Mouse (Mus musculus) stomach, postnatal 0 days (tissue): ENCODE results near the gene Pdlim7.

ENCODE experiments used
- CTCF ChIP-seq: IDR thresholded peaks from 2 replicates; pipeline ENCODE4 v1.5.1; 2016; ENCODE audit warnings: antibody characterized with exemption, low read depth, mild to moderate bottlenecking, moderate library complexity
- EP300 ChIP-seq: optimal IDR thresholded peaks from 2 replicates; pipeline ENCODE3; 2016; ENCODE audit warnings: antibody characterized with exemption

DNA sequence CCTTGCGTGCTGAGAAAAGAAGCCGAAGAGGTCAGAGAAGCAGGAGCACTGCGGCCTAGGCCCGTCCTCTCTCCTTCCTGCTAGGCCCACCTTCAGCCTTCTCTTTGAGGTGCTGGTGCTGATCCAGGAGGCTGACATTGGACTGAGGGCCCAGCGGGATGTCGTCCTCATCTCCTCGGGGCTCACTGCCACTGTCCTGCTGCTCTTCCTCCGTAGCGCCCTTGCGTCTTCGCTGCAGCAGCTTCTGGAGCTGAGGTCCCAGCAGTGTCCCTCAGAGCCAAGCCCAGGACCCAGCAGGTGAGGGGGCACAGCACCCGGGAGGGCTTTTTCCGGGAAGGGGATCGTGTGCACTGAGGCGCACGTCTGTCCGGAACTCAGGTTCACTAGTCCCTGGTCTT lies 22.3 kb upstream of the Pdlim7 start:
- TF ChIP-seq CTCF = no peak
- no peak for TF ChIP-seq EP300
